Mouse (Mus musculus) T-cell, adult 2 months (primary cell): ENCODE measurements around the gene Pxmp4.
A peak's percentile ranks its signal among the peaks of the same experiment; 100 is the strongest.

ENCODE experiments used
- DNase-seq: peaks from one replicate; pipeline ENCODE4 v3.0.0; 2022; ENCODE audit warnings: low spot score

The Pxmp4 gene

GRCm38 (mm10) chr2:154572996-154573395 is 30.5 kb downstream of the Pxmp4 start:
- no peak for DNase-seq

GRCm38 (mm10) chr2:154571976-154572375 is 31.5 kb downstream of the Pxmp4 start:
- DNase-seq, result no peak

GRCm38 (mm10) chr2:154571266-154571665 is 32.2 kb downstream of the Pxmp4 start:
- no peak for DNase-seq

- DNase-seq, result no peak
Measured at GRCm38 (mm10) chr2:154570666-154571065, 32.8 kb downstream of the Pxmp4 start.

- peak; percentile 94 for DNase-seq
Measured at GRCm38 (mm10) chr2:154569836-154570286, 33.6 kb downstream of the Pxmp4 start, which contains the start of gene E2f1. Gene E2f1, minus strand, starts transcription at chr2:154569892.

- DNase-seq, result no peak
Measured at GRCm38 (mm10) chr2:154569071-154569748, 34.3 kb downstream of the Pxmp4 start.

GRCm38 (mm10) chr2:154568329-154569070 is 35.0 kb downstream of the Pxmp4 start:
- no peak for DNase-seq

GRCm38 (mm10) chr2:154567766-154568165 is 35.7 kb downstream of the Pxmp4 start:
- no peak for DNase-seq

GRCm38 (mm10) chr2:154566641-154567040 is 36.9 kb downstream of the Pxmp4 start:
- no peak for DNase-seq

- no peak for DNase-seq
Measured at GRCm38 (mm10) chr2:154565562-154565961, 37.9 kb downstream of the Pxmp4 start.

GRCm38 (mm10) chr2:154563612-154564170 is 39.8 kb downstream of the Pxmp4 start:
- DNase-seq, result no peak

GRCm38 (mm10) chr2:154558264-154559039 is 45.1 kb downstream of the Pxmp4 start, which contains the start of gene Necab3:
Gene Necab3, minus strand, starts transcription at chr2:154558890.
- DNase-seq, result peak; percentile 36

- DNase-seq, result no peak
Measured at GRCm38 (mm10) chr2:154557184-154557832, 46.2 kb downstream of the Pxmp4 start.

- no peak for DNase-seq
Measured at GRCm38 (mm10) chr2:154555235-154555634, 48.3 kb downstream of the Pxmp4 start.

GRCm38 (mm10) chr2:154552424-154552907 is 51.0 kb downstream of the Pxmp4 start:
- peak; percentile 53 for DNase-seq

- DNase-seq, result no peak
Measured at GRCm38 (mm10) chr2:154551927-154552326, 51.6 kb downstream of the Pxmp4 start.

- no peak for DNase-seq
Measured at GRCm38 (mm10) chr2:154551476-154551875, 52.0 kb downstream of the Pxmp4 start, which contains the start of gene Actl10. Gene Actl10, plus strand, starts transcription at chr2:154551776.

GRCm38 (mm10) chr2:154550937-154551336 is 52.6 kb downstream of the Pxmp4 start:
- DNase-seq, result no peak

- DNase-seq, result no peak
Measured at GRCm38 (mm10) chr2:154549886-154550189, 53.7 kb downstream of the Pxmp4 start.

GRCm38 (mm10) chr2:154549127-154549885 is 54.2 kb downstream of the Pxmp4 start:
- DNase-seq, result no peak

GRCm38 (mm10) chr2:154548688-154549087 is 54.8 kb downstream of the Pxmp4 start:
- DNase-seq, result no peak
